Comparison of ENCODE assay signal across 11 mouse cellular contexts in the genomic region with DNA sequence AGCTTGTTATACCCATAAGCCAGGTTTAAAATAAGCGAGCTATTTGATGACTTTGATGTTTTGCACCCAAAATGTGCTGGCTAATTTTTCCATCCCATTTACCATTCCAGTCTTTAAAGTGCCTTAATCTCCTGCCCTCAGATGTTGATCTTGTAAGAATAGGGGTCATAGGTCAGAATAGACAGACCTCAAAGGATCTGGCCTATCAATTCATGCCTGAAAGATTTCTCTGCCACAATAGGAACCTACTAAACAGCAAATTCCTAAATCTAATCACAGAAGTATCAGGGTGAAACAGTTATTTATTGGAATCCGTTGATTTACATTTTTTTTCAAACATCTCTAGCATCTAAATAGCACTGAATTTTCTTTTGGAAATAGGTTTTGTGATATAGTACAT.
"Had no signal": no experiment of that assay in that cellular context is flagged by ENCODE, and none has a peak within 500 bp of the region (broad histone marks: within the 10 kb centered on the region; RNA-seq: fewer than 3 reads in every experiment).

No protein-coding gene starts in this region.

- DNase-seq: kidney, adult 8-10 months; kidney, postnatal 25 days; lung, postnatal 14 days; thymus, postnatal 4 days had no signal

- H3K36me3 ChIP-seq: limb, embryonic 15.5 days; lung, embryonic 15.5 days; midbrain, embryonic 15.5 days had no signal

- H3K4me1 ChIP-seq: limb, embryonic 15.5 days; liver, embryonic 12.5 days; lung, embryonic 15.5 days; megakaryocyte, embryonic 14.5 days had no signal

- H3K9me3 ChIP-seq: limb, embryonic 15.5 days; liver, embryonic 12.5 days; lung, embryonic 15.5 days; megakaryocyte, embryonic 14.5 days; midbrain, embryonic 15.5 days had no signal

- H3K27ac ChIP-seq: limb, embryonic 15.5 days; liver, embryonic 12.5 days; lung, embryonic 15.5 days; macrophage; midbrain, embryonic 15.5 days; stomach, postnatal 0 days had no signal

- H3K4me2 ChIP-seq: limb, embryonic 15.5 days; liver, embryonic 12.5 days; lung, embryonic 15.5 days; midbrain, embryonic 15.5 days had no signal

- ATAC-seq: liver, embryonic 12.5 days; midbrain, embryonic 15.5 days had no signal

- H3K4me3 ChIP-seq: limb, embryonic 15.5 days; liver, embryonic 12.5 days; lung, embryonic 15.5 days; megakaryocyte, embryonic 14.5 days; midbrain, embryonic 15.5 days had no signal

- H3K27me3 ChIP-seq: limb, embryonic 15.5 days; liver, embryonic 12.5 days; lung, embryonic 15.5 days; megakaryocyte, embryonic 14.5 days; midbrain, embryonic 15.5 days had no signal

- H3K9ac ChIP-seq: limb, embryonic 15.5 days; liver, embryonic 12.5 days; lung, embryonic 15.5 days; midbrain, embryonic 15.5 days had no signal
